Mouse (Mus musculus): ENCODE results near the gene Mmp12. TPM values are rescaled to one million over a fixed set of nuclear protein-coding genes. Genes with fewer than 3 reads are reported as not detected.

The Mmp12 gene
- total RNA-seq (2023) = under 1 TPM in 1 of 2 experiments, not detected in 1; 0.29 TPM

GRCm38 (mm10) chr9:7344107-7344506, at the start of gene Mmp12:
TSS of gene Mmp12 (plus strand) at chr9:7344381.

GRCm38 (mm10) chr9:7387947-7388346, 43.8 kb downstream of the Mmp12 start, which contains the start of gene Mmp1b:
TSS of gene Mmp1b (minus strand) at chr9:7388047.

Other genes starting within 250 kb of the Mmp12 start
- gene Dync2h1, start 159.9 kb upstream of the Mmp12 start, total RNA-seq (2023) = 1 to 10 TPM; 3.2 to 3.7 TPM
- gene Dcun1d5, start 159.9 kb upstream of the Mmp12 start, total RNA-seq (2023) = 10 to 100 TPM; 28.9 to 37.0 TPM
- gene Mmp13, start 71.9 kb upstream of the Mmp12 start, total RNA-seq (2023) = under 1 TPM in 1 of 2 experiments, not detected in 1; 0.28 TPM
- not detected for gene Mmp1b, start 43.7 kb downstream of the Mmp12 start, total RNA-seq (2023)
- not detected for gene Mmp3, start 101.4 kb downstream of the Mmp12 start, total RNA-seq (2023)
- not detected for gene Mmp10, start 158.0 kb downstream of the Mmp12 start, total RNA-seq (2023)
- gene Mmp8, start 214.1 kb downstream of the Mmp12 start, total RNA-seq (2023) = 1,000 to 10,000 TPM; 1,129 to 1,213 TPM
- 1 to 10 TPM; 4.3 to 4.6 TPM for gene Mmp27, start 227.0 kb downstream of the Mmp12 start, total RNA-seq (2023)

All from neutrophil, adult 83 days (primary cell).